ENCODE assay signal across 19 mouse cellular contexts in genomic region chr6:39788408-39788807, GRCm38 (mm10).
"Had no signal": no experiment of that assay in that cellular context is flagged by ENCODE, and none has a peak within 500 bp of the region (broad histone marks: within the 10 kb centered on the region; RNA-seq: fewer than 3 reads in every experiment).

No protein-coding gene starts in this region.

- H3K4me2 ChIP-seq: limb, embryonic 15.5 days; liver, embryonic 11.5 days; lung, embryonic 14.5 days; neural tube, embryonic 15.5 days; stomach, embryonic 15.5 days had no signal

- H3K9ac ChIP-seq: limb, embryonic 12.5 days; limb, embryonic 15.5 days; liver, embryonic 14.5 days; liver, postnatal 0 days; lung, embryonic 14.5 days; neural tube, embryonic 12.5 days; neural tube, embryonic 15.5 days; stomach, embryonic 15.5 days had no signal

- H3K4me1 ChIP-seq: stomach, embryonic 15.5 days had no signal

- H3K36me3 ChIP-seq: limb, embryonic 12.5 days; limb, embryonic 15.5 days; neural tube, embryonic 12.5 days; neural tube, embryonic 15.5 days; stomach, embryonic 15.5 days had no signal

- H3K4me3 ChIP-seq: limb, embryonic 12.5 days; limb, embryonic 15.5 days; neural tube, embryonic 12.5 days; neural tube, embryonic 15.5 days; stomach, embryonic 15.5 days had no signal

- H3K27ac ChIP-seq: limb, embryonic 12.5 days; limb, embryonic 15.5 days; liver, embryonic 14.5 days; macrophage; neural tube, embryonic 12.5 days; neural tube, embryonic 15.5 days; stomach, embryonic 15.5 days had no signal

- DNase-seq: kidney, adult 18-20 months; kidney, adult 9 months; kidney, postnatal 4 days; liver, postnatal 0 days; right cerebral cortex, adult 18-20 months; right cerebral cortex, postnatal 14 days; right cerebral cortex, postnatal 4 days; thymus, postnatal 25 days had no signal

- ATAC-seq: intestine, embryonic 16.5 days; liver, postnatal 0 days; lung, postnatal 0 days had no signal

- H3K9me3 ChIP-seq: limb, embryonic 12.5 days; limb, embryonic 15.5 days; neural tube, embryonic 12.5 days; neural tube, embryonic 15.5 days; stomach, embryonic 15.5 days had no signal

- H3K27me3 ChIP-seq: limb, embryonic 12.5 days; limb, embryonic 15.5 days; neural tube, embryonic 12.5 days; neural tube, embryonic 15.5 days; stomach, embryonic 15.5 days had no signal
